Comparison of ENCODE assay signal across 25 mouse cellular contexts in the genomic region with DNA sequence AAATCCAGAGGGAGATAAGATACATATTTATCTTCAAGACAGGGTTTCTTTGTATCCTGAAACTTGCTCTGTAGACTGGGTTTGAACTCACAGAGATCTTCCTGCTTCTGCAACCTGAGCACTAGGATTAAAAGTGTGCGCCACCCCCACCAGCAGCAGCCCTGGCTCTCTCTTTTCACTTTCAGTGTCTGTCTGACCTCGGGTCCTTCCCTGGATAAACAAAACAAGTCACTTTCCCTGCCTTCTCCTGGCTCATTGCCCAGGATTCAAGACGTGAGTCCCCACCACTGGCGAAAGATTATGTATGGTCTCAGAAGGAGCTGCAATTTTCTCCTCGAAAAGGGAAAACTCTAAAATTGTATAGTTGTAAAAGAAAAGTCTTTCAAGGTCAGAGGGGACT. TPM values are rescaled to one million over a fixed set of nuclear protein-coding genes. Genes with fewer than 3 reads are reported as not detected.
DNase-seq lines count a peak whose midpoint lies in the region; ATAC-seq and TF ChIP-seq lines count a peak whose summit lies in the region.
"Had no signal": no experiment of that assay in that cellular context is flagged by ENCODE, and none has a peak within 500 bp of the region (broad histone marks: within the 10 kb centered on the region; RNA-seq: fewer than 3 reads in every experiment).

No protein-coding gene starts in this region.

- peak overlapping the region; percentile 56; the same call in 1 of the 2 replicates for H3K27ac ChIP-seq in spleen, adult 2 months (ENCODE audit: insufficient read depth, low read length)
- no peak overlapping the region for H3K27ac ChIP-seq in forebrain, postnatal 0 days (ENCODE audit: low read depth, low read length)
- H3K27ac ChIP-seq: embryonic facial prominence, embryonic 12.5 days; hindbrain, embryonic 12.5 days; limb, embryonic 12.5 days; liver, embryonic 12.5 days; lung, embryonic 15.5 days; midbrain, embryonic 12.5 days had no signal

- no peak for TF ChIP-seq CTCF in spleen, adult 2 months (IDR thresholded peaks at IDR 0.05; ENCODE audit: extremely low read depth, insufficient read depth, insufficient read length, insufficient replicate concordance)
- TF ChIP-seq CTCF in forebrain, postnatal 0 days (IDR thresholded peaks at IDR 0.05; ENCODE audit: low read depth): no peak

- WGBS in spleen, adult 2 months: 67% methylated on average over 5 of the region's 5 CpGs
- 58% methylated on average over 5 of the region's 5 CpGs for WGBS in forebrain, postnatal 0 days

- peaks cover 20% of the 10 kb centered on the region for H3K4me1 ChIP-seq in spleen, adult 2 months (ENCODE audit: control insufficient read depth, insufficient read depth, insufficient read length)
- no peaks in the 10 kb centered on the region for H3K4me1 ChIP-seq in forebrain, postnatal 0 days (ENCODE audit: insufficient read depth)

- no peak for TF ChIP-seq POLR2A in spleen, adult 2 months (IDR thresholded peaks at IDR 0.05; ENCODE audit: low read depth, low read length)

- intact Hi-C loops in left cerebral cortex, postnatal 14 days (cut with DNase I): no loop called here

- DNase-seq in adrenal gland, postnatal 10 days: peak; percentile 40
- DNase-seq in adrenal gland, adult 8-10 months: no peak
- peak; percentile 50 for DNase-seq in kidney, postnatal 10 days
- DNase-seq in kidney, adult 9 months: no peak
- no peak for DNase-seq in spleen, adult 2 months (ENCODE audit: low read depth in 1 of 2, low spot score in 2 of 2)
- no peak for DNase-seq in spleen, postnatal 4 days (ENCODE audit: low spot score in 2 of 2)
- no peak for DNase-seq in forebrain, postnatal 0 days
- no peak for DNase-seq in left cerebral cortex, postnatal 14 days (ENCODE audit: low spot score in 2 of 2)
- DNase-seq: cerebellum, adult 9-10 months; gastrocnemius, postnatal 36 days had no signal

- no peak overlapping the region for H3K9ac ChIP-seq in forebrain, postnatal 0 days
- H3K9ac ChIP-seq: embryonic facial prominence, embryonic 12.5 days; hindbrain, embryonic 12.5 days; limb, embryonic 12.5 days; liver, embryonic 12.5 days; lung, embryonic 15.5 days; midbrain, embryonic 12.5 days had no signal

- no peaks in the 10 kb centered on the region for H3K9me3 ChIP-seq in forebrain, postnatal 0 days (ENCODE audit: low read length)
- H3K9me3 ChIP-seq: hindbrain, embryonic 12.5 days; limb, embryonic 12.5 days; liver, embryonic 12.5 days; lung, embryonic 15.5 days; midbrain, embryonic 12.5 days had no signal

- H3K36me3 ChIP-seq in spleen, adult 2 months (ENCODE audit: control insufficient read depth, insufficient read depth, low read length): peaks cover 12% of the 10 kb centered on the region
- H3K36me3 ChIP-seq in forebrain, postnatal 0 days (ENCODE audit: insufficient read depth): peaks cover 39% of the 10 kb centered on the region

- no peak overlapping the region for H3K4me3 ChIP-seq in spleen, adult 2 months (ENCODE audit: extremely low read depth, insufficient read depth, insufficient read length)
- no peak overlapping the region for H3K4me3 ChIP-seq in forebrain, postnatal 0 days (ENCODE audit: low read depth, low read length)
- H3K4me3 ChIP-seq: embryonic facial prominence, embryonic 12.5 days; hindbrain, embryonic 12.5 days; limb, embryonic 12.5 days; liver, embryonic 12.5 days; lung, embryonic 15.5 days; midbrain, embryonic 12.5 days had no signal

- H3K4me2 ChIP-seq in forebrain, postnatal 0 days (ENCODE audit: low read depth): no peak overlapping the region
- H3K4me2 ChIP-seq: embryonic facial prominence, embryonic 12.5 days; hindbrain, embryonic 12.5 days; limb, embryonic 12.5 days; liver, embryonic 12.5 days; lung, embryonic 15.5 days; midbrain, embryonic 12.5 days had no signal

- H3K27me3 ChIP-seq in spleen, adult 2 months (ENCODE audit: control insufficient read depth, insufficient read depth, low read length): no peaks in the 10 kb centered on the region
- no peaks in the 10 kb centered on the region for H3K27me3 ChIP-seq in forebrain, postnatal 0 days (ENCODE audit: insufficient read depth, low read length)
- H3K27me3 ChIP-seq: embryonic facial prominence, embryonic 12.5 days; hindbrain, embryonic 12.5 days; limb, embryonic 12.5 days; liver, embryonic 12.5 days; lung, embryonic 15.5 days; midbrain, embryonic 12.5 days had no signal

- no peak for ATAC-seq in forebrain, postnatal 0 days

RNA-seq across cellular contexts. Expression of a gene that starts 10.5 kb away (rescaled TPM):
- 10 to 100 TPM; 92.2 to 97.9 TPM for total RNA-seq in adrenal gland, postnatal 10 days (2021)
- total RNA-seq in adrenal gland, adult 8-10 months (2022): 100 to 1,000 TPM; 142 to 198 (median 186) TPM
- 57.6 and 61.7 TPM in 2 replicates for polyA plus RNA-seq in spleen, adult 2 months (2012; rRNA removed)
- total RNA-seq in forebrain, postnatal 0 days (2014; rRNA removed): 160 and 169 TPM in 2 replicates
- 318 and 351 TPM in 2 replicates for polyA plus RNA-seq in forebrain, postnatal 0 days (2015; fragmentation: Nextera tagmentation; extraction: Ambion mirVana)
- 100 to 1,000 TPM; 150 to 156 TPM for total RNA-seq in left cerebral cortex, postnatal 14 days (2021)

RNA-seq across cellular contexts. Expression of a gene that starts 50.2 kb away (rescaled TPM):
- total RNA-seq in adrenal gland, postnatal 10 days (2021): not detected
- not detected for total RNA-seq in adrenal gland, adult 8-10 months (2022)
- polyA plus RNA-seq in spleen, adult 2 months (2012; rRNA removed): 0.07 TPM in 1 of 2 replicates, not detected in the other
- not detected in 2 replicates for total RNA-seq in forebrain, postnatal 0 days (2014; rRNA removed)
- not detected in 2 replicates for polyA plus RNA-seq in forebrain, postnatal 0 days (2015; fragmentation: Nextera tagmentation; extraction: Ambion mirVana)
- total RNA-seq in left cerebral cortex, postnatal 14 days (2021): not detected
- total RNA-seq: gastrocnemius, postnatal 36 days; heart, adult 8-10 months; layer of hippocampus, postnatal 14 days; megakaryocyte progenitor cell, adult 5-6 weeks; monocyte, adult 5-6 weeks had no signal
- polyA plus RNA-seq: cortical plate, adult 2 months; embryonic facial prominence, embryonic 12.5 days; forebrain, embryonic 16.5 days; heart, postnatal 0 days; hindbrain, embryonic 12.5 days; limb, embryonic 12.5 days; liver, embryonic 12.5 days; lung, embryonic 15.5 days; midbrain, embryonic 12.5 days; neural tube, embryonic 11.5 days; testis, adult 2 months had no signal

RNA-seq across cellular contexts. Expression of a gene that starts 57.9 kb away (rescaled TPM):
- total RNA-seq in adrenal gland, postnatal 10 days (2021): not detected
- not detected for total RNA-seq in adrenal gland, adult 8-10 months (2022)
- 0.15 and 0.25 TPM in 2 replicates for polyA plus RNA-seq in spleen, adult 2 months (2012; rRNA removed)
- total RNA-seq in forebrain, postnatal 0 days (2014; rRNA removed): not detected in 2 replicates
- not detected in 2 replicates for polyA plus RNA-seq in forebrain, postnatal 0 days (2015; fragmentation: Nextera tagmentation; extraction: Ambion mirVana)
- total RNA-seq in left cerebral cortex, postnatal 14 days (2021): not detected
- total RNA-seq: gastrocnemius, postnatal 36 days; heart, adult 8-10 months; layer of hippocampus, postnatal 14 days; megakaryocyte progenitor cell, adult 5-6 weeks; monocyte, adult 5-6 weeks had no signal
- polyA plus RNA-seq: cortical plate, adult 2 months; embryonic facial prominence, embryonic 12.5 days; forebrain, embryonic 16.5 days; heart, postnatal 0 days; hindbrain, embryonic 12.5 days; limb, embryonic 12.5 days; liver, embryonic 12.5 days; lung, embryonic 15.5 days; midbrain, embryonic 12.5 days; neural tube, embryonic 11.5 days; testis, adult 2 months had no signal

Comparison
In these comparisons a context has a peak if more than half of its experiments do, and no peak if none do; other contexts are left out.
1. DNase-seq: peak in adrenal gland, postnatal 10 days (single experiment) and kidney, postnatal 10 days (single experiment); none in adrenal gland, adult 8-10 months (single experiment), kidney, adult 9 months (single experiment), spleen, adult 2 months (0 of 2), spleen, postnatal 4 days (0 of 2), forebrain, postnatal 0 days (single experiment) and left cerebral cortex, postnatal 14 days (0 of 2).